Mouse (Mus musculus): Measurements from ENCODE around the gene Lamc1. TPM values are rescaled to one million over a fixed set of nuclear protein-coding genes. Genes with fewer than 3 reads are reported as not detected.
A peak's percentile ranks its signal among the peaks of the same experiment; 100 is the strongest.

The Lamc1 gene
- polyA plus RNA-seq, 1 experiment from 2014 or later, result 122 TPM

DNA sequence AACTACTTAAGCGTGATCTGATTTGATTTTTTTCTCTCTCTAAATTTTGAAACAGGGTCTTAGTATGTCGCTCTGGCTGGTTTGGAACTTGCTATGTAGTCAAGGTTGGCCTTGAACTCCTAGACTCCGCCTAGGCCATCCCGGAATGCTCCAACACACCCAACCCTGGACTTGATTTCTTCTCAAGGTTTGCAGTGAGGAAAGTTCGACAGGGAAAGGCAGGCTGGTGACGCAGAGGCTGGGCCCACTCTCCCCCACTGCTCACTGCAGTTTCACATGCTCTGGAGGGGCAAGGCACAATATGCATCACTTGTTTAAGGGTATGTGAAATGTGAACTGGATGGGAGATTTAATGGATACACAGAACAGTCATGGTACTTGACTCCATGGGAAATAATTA, 3.3 kb downstream of the Lamc1 start:
- peak overlapping the region; percentile 71 for H3K4me2 ChIP-seq
- H3K9me3 ChIP-seq, result no peaks in the 10 kb centered on the region
- H3K27me3 ChIP-seq, result no peaks in the 10 kb centered on the region
- peak overlapping the region; percentile 88 for H3K4me3 ChIP-seq
- no peak overlapping the region for H3K27ac ChIP-seq
- H3K9ac ChIP-seq, result peak overlapping the region; percentile 90; the same call in 1 of the 2 replicates
- ATAC-seq (ENCODE audit: borderline replicate concordance, extremely low read depth, low FRiP score, low TSS enrichment), result no peak
- H3K4me1 ChIP-seq, result peaks cover 51% of the 10 kb centered on the region
- H3K36me3 ChIP-seq, result peaks cover 9% of the 10 kb centered on the region; the same call in 1 of the 2 replicates
- 71% methylated on average over 6 of the region's 6 CpGs for WGBS

- Histone ChIP-seq H3K9me3 (no peaks in the 10 kb centered on the region), H3K4me3 (no peak overlapping the region), H3K36me3 (peaks cover 12% of the 10 kb centered on the region; the same call in 1 of the 2 replicates), H3K27me3 (no peaks in the 10 kb centered on the region), H3K4me1 (peaks cover 63% of the 10 kb centered on the region), H3K27ac (no peak overlapping the region), H3K4me2 (no peak overlapping the region), H3K9ac (no peak overlapping the region)
- ATAC-seq (ENCODE audit: borderline replicate concordance, extremely low read depth, low FRiP score, low TSS enrichment), result no peak
- 82% methylated on average over 4 of the region's 4 CpGs for WGBS
These were observed 5.5 kb downstream of the Lamc1 start for GRCm38 (mm10) chr1:153327063-153327462.

GRCm38 (mm10) chr1:153326226-153326625, 6.4 kb downstream of the Lamc1 start:
- H3K9me3 ChIP-seq, result no peaks in the 10 kb centered on the region
- ATAC-seq (ENCODE audit: borderline replicate concordance, extremely low read depth, low FRiP score, low TSS enrichment), result no peak
- H3K9ac ChIP-seq, result no peak overlapping the region
- H3K27me3 ChIP-seq, result no peaks in the 10 kb centered on the region
- H3K27ac ChIP-seq, result peak overlapping the region; percentile 42
- peaks cover 12% of the 10 kb centered on the region; the same call in 1 of the 2 replicates for H3K36me3 ChIP-seq
- 55% methylated on average over 7 of the region's 7 CpGs for WGBS
- no peak overlapping the region for H3K4me2 ChIP-seq
- H3K4me1 ChIP-seq, result peaks cover 72% of the 10 kb centered on the region
- no peak overlapping the region for H3K4me3 ChIP-seq

DNA sequence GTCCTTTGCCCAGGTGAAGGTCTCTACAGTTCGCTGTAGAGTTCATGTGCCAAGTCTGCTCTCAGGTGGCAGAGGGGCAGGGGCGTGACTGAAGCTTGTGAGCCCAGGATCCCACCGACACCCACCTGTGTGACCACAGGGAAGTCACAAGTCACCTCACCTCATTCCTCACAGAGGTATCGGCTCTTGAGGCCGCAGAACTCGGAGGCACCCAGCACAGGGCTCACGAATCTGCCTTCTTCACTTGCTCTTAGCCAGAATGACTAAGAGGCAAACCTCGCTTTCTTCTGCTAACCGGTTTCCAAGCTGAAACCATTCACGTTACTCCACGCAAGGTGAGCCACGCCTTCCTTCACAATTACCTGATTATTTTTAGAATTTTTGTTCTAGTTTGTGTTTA, 11.2 kb downstream of the Lamc1 start:
- 52% methylated on average over 12 of the region's 12 CpGs for WGBS
- peak overlapping the region; percentile 81 for H3K27ac ChIP-seq
- H3K27me3 ChIP-seq, result no peaks in the 10 kb centered on the region
- ATAC-seq (ENCODE audit: borderline replicate concordance, extremely low read depth, low FRiP score, low TSS enrichment), result no peak
- no peaks in the 10 kb centered on the region for H3K9me3 ChIP-seq
- peaks cover 83% of the 10 kb centered on the region for H3K4me1 ChIP-seq
- no peak overlapping the region for H3K4me3 ChIP-seq
- H3K36me3 ChIP-seq, result peaks cover 8% of the 10 kb centered on the region; the same call in 1 of the 2 replicates
- no peak overlapping the region for H3K9ac ChIP-seq
- peak overlapping the region; percentile 29 for H3K4me2 ChIP-seq

- H3K4me1 ChIP-seq, result peaks cover 83% of the 10 kb centered on the region
- WGBS, result 23% methylated on average over 6 of the region's 6 CpGs
- H3K36me3 ChIP-seq, result peaks cover 5% of the 10 kb centered on the region; the same call in 1 of the 2 replicates
- H3K9ac ChIP-seq, result no peak overlapping the region
- H3K27ac ChIP-seq, result peak overlapping the region; percentile 81
- peak overlapping the region; percentile 29 for H3K4me2 ChIP-seq
- ATAC-seq (ENCODE audit: borderline replicate concordance, extremely low read depth, low FRiP score, low TSS enrichment), result no peak
- H3K4me3 ChIP-seq, result no peak overlapping the region
- H3K9me3 ChIP-seq, result no peaks in the 10 kb centered on the region
- H3K27me3 ChIP-seq, result no peaks in the 10 kb centered on the region
These were observed 11.9 kb downstream of the Lamc1 start for GRCm38 (mm10) chr1:153320554-153321147.

DNA sequence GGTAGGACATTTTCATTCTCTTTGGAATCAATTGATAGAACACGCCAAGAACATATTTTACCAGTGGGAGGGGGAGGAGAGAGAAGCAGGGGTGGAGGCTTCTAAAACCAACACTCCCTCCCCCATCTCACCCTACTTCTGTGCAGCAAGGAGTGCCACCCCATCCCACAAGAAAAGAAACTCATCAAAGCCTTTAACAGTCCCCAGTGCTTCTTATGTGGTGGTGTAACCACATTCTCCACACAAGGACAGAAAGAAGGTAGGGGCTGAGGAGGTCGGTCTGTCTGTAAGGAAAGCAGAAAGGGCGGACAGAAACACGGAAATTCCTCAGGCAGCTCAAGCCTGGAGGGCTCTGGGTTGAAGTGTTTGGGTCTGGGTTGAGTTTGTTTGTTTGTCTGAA, 12.5 kb downstream of the Lamc1 start:
- no peaks in the 10 kb centered on the region for H3K27me3 ChIP-seq
- 35% methylated on average over 4 of the region's 4 CpGs for WGBS
- peaks cover 83% of the 10 kb centered on the region for H3K4me1 ChIP-seq
- no peak overlapping the region for H3K4me3 ChIP-seq
- peak overlapping the region; percentile 81 for H3K27ac ChIP-seq
- no peaks in the 10 kb centered on the region for H3K9me3 ChIP-seq
- ATAC-seq (ENCODE audit: borderline replicate concordance, extremely low read depth, low FRiP score, low TSS enrichment), result no peak
- no peak overlapping the region for H3K9ac ChIP-seq
- H3K4me2 ChIP-seq, result peak overlapping the region; percentile 29
- H3K36me3 ChIP-seq, result peaks cover 5% of the 10 kb centered on the region; the same call in 1 of the 2 replicates

DNA sequence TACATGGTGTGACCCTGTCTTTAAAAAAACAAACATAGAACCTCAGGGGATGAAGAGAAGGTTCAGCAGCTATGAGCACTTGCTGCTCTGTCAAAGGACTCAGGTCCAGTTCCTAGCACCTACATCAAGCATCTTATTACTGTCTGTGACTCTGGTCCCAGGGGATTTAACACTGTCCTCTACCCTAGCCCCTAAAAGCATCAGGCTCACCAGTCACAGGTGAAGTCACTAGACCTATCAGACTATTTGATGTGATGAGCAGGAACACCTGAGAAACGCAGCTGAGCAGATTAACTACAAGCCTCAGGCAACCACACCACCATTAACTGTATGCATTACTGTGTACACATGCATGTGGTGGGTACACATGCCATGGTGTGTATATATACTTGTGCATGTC, 13.8 kb downstream of the Lamc1 start:
- no peak overlapping the region for H3K27ac ChIP-seq
- H3K4me3 ChIP-seq, result no peak overlapping the region
- no peaks in the 10 kb centered on the region for H3K9me3 ChIP-seq
- WGBS, result 84% methylated on average over 1 of the region's 1 CpGs
- H3K36me3 ChIP-seq, result 0 out of 2 replicates have a peak, but pooled peaks cover 3% of the 10 kb centered on the region
- no peaks in the 10 kb centered on the region for H3K27me3 ChIP-seq
- peaks cover 80% of the 10 kb centered on the region for H3K4me1 ChIP-seq
- no peak overlapping the region for H3K9ac ChIP-seq
- no peak overlapping the region for H3K4me2 ChIP-seq
- no peak for ATAC-seq (ENCODE audit: borderline replicate concordance, extremely low read depth, low FRiP score, low TSS enrichment)

DNA sequence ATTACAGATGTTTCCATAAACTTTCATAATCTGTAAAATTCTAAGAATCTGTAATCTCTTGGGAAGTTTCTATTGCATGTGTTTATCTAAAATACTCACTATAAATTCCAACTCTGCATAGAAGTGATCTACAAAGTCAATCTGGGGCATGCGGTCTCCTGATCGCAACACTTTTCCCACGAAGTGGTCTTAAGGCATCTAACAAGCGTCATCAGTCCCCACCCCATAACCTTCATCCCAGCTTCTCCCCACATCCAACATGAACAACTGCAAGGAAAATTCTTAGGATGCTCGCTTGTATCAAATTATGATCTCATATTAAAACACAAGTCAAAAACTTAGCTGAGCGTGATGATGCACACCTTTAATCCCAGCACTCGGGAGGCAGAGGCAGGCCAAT, 14.3 kb downstream of the Lamc1 start:
- H3K27me3 ChIP-seq, result no peaks in the 10 kb centered on the region
- WGBS, result 84% methylated on average over 7 of the region's 7 CpGs
- H3K4me2 ChIP-seq, result no peak overlapping the region
- no peak overlapping the region for H3K9ac ChIP-seq
- peaks cover 7% of the 10 kb centered on the region; the same call in 1 of the 2 replicates for H3K36me3 ChIP-seq
- no peak for ATAC-seq (ENCODE audit: borderline replicate concordance, extremely low read depth, low FRiP score, low TSS enrichment)
- H3K27ac ChIP-seq, result no peak overlapping the region
- no peak overlapping the region for H3K4me3 ChIP-seq
- H3K4me1 ChIP-seq, result peaks cover 76% of the 10 kb centered on the region
- H3K9me3 ChIP-seq, result no peaks in the 10 kb centered on the region

- no peak overlapping the region for H3K4me2 ChIP-seq
- H3K9ac ChIP-seq, result no peak overlapping the region
- 65% methylated on average over 16 of the region's 16 CpGs for WGBS
- no peak overlapping the region for H3K4me3 ChIP-seq
- no peak for ATAC-seq (ENCODE audit: borderline replicate concordance, extremely low read depth, low FRiP score, low TSS enrichment)
- H3K27ac ChIP-seq, result peak overlapping the region; percentile 15; the same call in 1 of the 2 replicates
- no peaks in the 10 kb centered on the region for H3K9me3 ChIP-seq
- H3K36me3 ChIP-seq, result peaks cover 9% of the 10 kb centered on the region; the same call in 1 of the 2 replicates
- H3K4me1 ChIP-seq, result peaks cover 77% of the 10 kb centered on the region
- H3K27me3 ChIP-seq, result no peaks in the 10 kb centered on the region
These were observed 14.9 kb downstream of the Lamc1 start for GRCm38 (mm10) chr1:153317486-153318260.

DNA sequence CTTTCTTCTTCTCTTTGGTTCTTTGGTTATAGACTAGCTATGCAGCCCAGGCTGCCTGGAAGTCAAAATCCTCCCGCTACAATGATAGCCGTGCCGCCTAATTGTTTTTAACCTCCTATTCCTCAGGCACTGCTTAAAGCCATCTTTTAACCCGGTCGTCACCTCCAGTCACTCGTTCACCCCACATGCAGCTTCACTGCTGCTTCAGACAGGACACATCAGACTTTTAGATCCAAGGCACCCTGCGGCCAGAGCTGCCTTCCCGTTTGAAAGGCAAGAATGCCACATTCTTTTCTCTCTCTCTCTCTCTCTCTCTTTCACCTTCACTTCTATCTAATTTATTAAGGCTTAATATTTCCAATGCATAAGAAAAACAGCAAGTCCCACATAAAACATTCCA, 15.6 kb downstream of the Lamc1 start:
- WGBS, result 70% methylated on average over 8 of the region's 8 CpGs
- Histone ChIP-seq H3K36me3 (peaks cover 9% of the 10 kb centered on the region; the same call in 1 of the 2 replicates), H3K4me2 (no peak overlapping the region)

GRCm38 (mm10) chr1:153316286-153316685, 16.3 kb downstream of the Lamc1 start:
- H3K9me3 ChIP-seq, result no peaks in the 10 kb centered on the region
- no peaks in the 10 kb centered on the region for H3K27me3 ChIP-seq
- H3K4me2 ChIP-seq, result no peak overlapping the region
- ATAC-seq (ENCODE audit: borderline replicate concordance, extremely low read depth, low FRiP score, low TSS enrichment), result no peak
- no peak overlapping the region for H3K9ac ChIP-seq
- H3K4me3 ChIP-seq, result no peak overlapping the region
- H3K36me3 ChIP-seq, result peaks cover 9% of the 10 kb centered on the region; the same call in 1 of the 2 replicates
- peaks cover 68% of the 10 kb centered on the region for H3K4me1 ChIP-seq
- no peak overlapping the region for H3K27ac ChIP-seq

More for the DNA sequence above, 15.6 kb downstream of the Lamc1 start:
- no peak overlapping the region for H3K27ac ChIP-seq
- H3K4me3 ChIP-seq, result no peak overlapping the region
- no peaks in the 10 kb centered on the region for H3K27me3 ChIP-seq
- H3K4me1 ChIP-seq, result peaks cover 75% of the 10 kb centered on the region
- no peak for ATAC-seq (ENCODE audit: borderline replicate concordance, extremely low read depth, low FRiP score, low TSS enrichment)
- H3K9me3 ChIP-seq, result no peaks in the 10 kb centered on the region
- no peak overlapping the region for H3K9ac ChIP-seq

GRCm38 (mm10) chr1:153315121-153315520, 17.5 kb downstream of the Lamc1 start:
- H3K9ac ChIP-seq, result no peak overlapping the region
- WGBS, result 69% methylated on average over 6 of the region's 6 CpGs
- H3K27ac ChIP-seq, result no peak overlapping the region
- peaks cover 9% of the 10 kb centered on the region; the same call in 1 of the 2 replicates for H3K36me3 ChIP-seq
- H3K4me1 ChIP-seq, result peaks cover 62% of the 10 kb centered on the region
- H3K4me3 ChIP-seq, result no peak overlapping the region
- H3K27me3 ChIP-seq, result no peaks in the 10 kb centered on the region
- H3K4me2 ChIP-seq, result no peak overlapping the region
- no peaks in the 10 kb centered on the region for H3K9me3 ChIP-seq
- ATAC-seq (ENCODE audit: borderline replicate concordance, extremely low read depth, low FRiP score, low TSS enrichment), result no peak; the same call in 1 of the 2 replicates
